Mouse (Mus musculus) G1E (cell line): Measurements from ENCODE around the gene Pop5. TPM values are rescaled to one million over a fixed set of nuclear protein-coding genes. Genes with fewer than 3 reads are reported as not detected.
A peak's percentile ranks its signal among the peaks of the same experiment; 100 is the strongest.

ENCODE experiments used
- ATAC-seq: 2 replicates; pipeline ENCODE4 v1.8.0; 2016; ENCODE audit warnings: mild to moderate bottlenecking; ENCODE audit not compliant: insufficient number of reproducible peaks, poor library complexity, low FRiP score, severe bottlenecking; ENCODE audit errors: extremely low read depth
- DNase-seq: peaks from one replicate; pipeline ENCODE4 v3.0.0; 2012; ENCODE audit warnings: low spot score
- H3K27me3 ChIP-seq: 2 replicates; pipeline ENCODE4 v1.6.1; 2012; ENCODE audit warnings: mild to moderate bottlenecking, low read length, inconsistent platforms; ENCODE audit not compliant: insufficient read depth
- H3K36me3 ChIP-seq: replicated peaks from 2 replicates; pipeline ENCODE3; 2012; ENCODE audit warnings: mild to moderate bottlenecking, inconsistent platforms
- H3K4me1 ChIP-seq: 2 replicates; pipeline ENCODE4 v1.6.1; 2012; ENCODE audit warnings: low read depth, low read length, inconsistent platforms, mixed read lengths; ENCODE audit not compliant: insufficient read depth
- H3K4me3 ChIP-seq: 2 replicates; pipeline ENCODE4 v1.5.1; 2012; ENCODE audit warnings: low read depth, mild to moderate bottlenecking, inconsistent platforms, low read length, moderate library complexity, mixed read lengths
- H3K9me3 ChIP-seq: replicated peaks from 2 replicates; pipeline ENCODE4 v1.6.1; 2012; ENCODE audit warnings: inconsistent platforms
- CTCF ChIP-seq: IDR thresholded peaks from 2 replicates; pipeline ENCODE4 v1.5.1; 2012; ENCODE audit warnings: low read depth, low read length, inconsistent platforms, mixed read lengths
- GATA1 ChIP-seq: IDR thresholded peaks from 2 replicates; pipeline ENCODE4 v1.6.1; 2012; ENCODE audit warnings: borderline replicate concordance, low read length, inconsistent platforms, mixed read lengths
- GATA2 ChIP-seq: IDR thresholded peaks from 2 replicates; pipeline ENCODE4 v1.6.1; 2012; ENCODE audit warnings: low read depth, low read length, inconsistent platforms, borderline replicate concordance
- POLR2AphosphoS5 ChIP-seq: IDR thresholded peaks from 2 replicates; pipeline ENCODE4 v1.6.1; 2012; ENCODE audit warnings: low read depth, low read length, inconsistent platforms; ENCODE audit not compliant: insufficient replicate concordance
- TAL1 ChIP-seq: conservative IDR thresholded peaks from 2 replicates; pipeline ENCODE4 v1.6.1; 2012; ENCODE audit warnings: low read depth, low read length, inconsistent platforms, mixed read lengths
- polyA plus RNA-seq: library from polyadenylated mRNA; stranded (reverse); fragments of >175 nt; gene quantifications from 2 replicates; pipeline ENCODE4 v1.2.3, GENCODE M21; 2012
- total RNA-seq, 2 experiments: library from RNA; stranded (forward) in 1 of 2; stranded (reverse) in 1 of 2; fragments of 200-1000 nt in 1 of 2; fragments of >200 nt in 1 of 2; fragmentation: Nextera tagmentation in 1 of 2; gene quantifications; 2 replicates each; pipeline ENCODE4 v1.2.3; 2014 to 2017

The Pop5 gene
- total and polyA plus RNA-seq, 3 experiments, result 18.6 to 61.2 (median 24.2) TPM

GRCm38 (mm10) chr5:115279226-115280049 is 43.8 kb downstream of the Pop5 start, which contains the start of gene Coq5:
Gene Coq5 (plus strand): TSS chr5:115279666.
- H3K4me3 ChIP-seq, result peak within 1 kb of the TSS; percentile 99
- ATAC-seq, result 0 out of 2 replicates have a peak, but pooled peaks have one; percentile 22
- H3K9me3 ChIP-seq, result peaks cover 3% of the 10 kb centered on the region; the same call in 1 of the 2 replicates
- peaks cover 30% of the 10 kb centered on the region for H3K36me3 ChIP-seq
- TF ChIP-seq CTCF, result no peak
- TF ChIP-seq GATA1, result no peak
- no peak for TF ChIP-seq TAL1
- TF ChIP-seq POLR2AphosphoS5, result no peak
- no peak for TF ChIP-seq GATA2
- H3K4me1 ChIP-seq, result peaks cover 51% of the 10 kb centered on the region
- H3K27me3 ChIP-seq, result no peaks in the 10 kb centered on the region
- peak; percentile 73 for DNase-seq

GRCm38 (mm10) chr5:115280050-115280687 is 44.5 kb downstream of the Pop5 start:
- TF ChIP-seq GATA2, result no peak
- no peak for TF ChIP-seq POLR2AphosphoS5
- no peak for TF ChIP-seq CTCF
- no peak for TF ChIP-seq TAL1
- no peak for TF ChIP-seq GATA1
- Histone ChIP-seq H3K36me3 (peaks cover 36% of the 10 kb centered on the region), H3K27me3 (no peaks in the 10 kb centered on the region), H3K4me1 (peaks cover 49% of the 10 kb centered on the region), H3K9me3 (peaks cover 3% of the 10 kb centered on the region; the same call in 1 of the 2 replicates), H3K4me3 (peak overlapping the region; percentile 99)
- ATAC-seq, result no peak
- peak; percentile 46 for DNase-seq

GRCm38 (mm10) chr5:115284735-115285134 is 49.1 kb downstream of the Pop5 start:
- no peak for TF ChIP-seq GATA1
- TF ChIP-seq TAL1, result no peak
- no peak for TF ChIP-seq POLR2AphosphoS5
- no peak for TF ChIP-seq CTCF
- no peak for TF ChIP-seq GATA2
- H3K4me1 ChIP-seq, result peaks cover 44% of the 10 kb centered on the region
- no peak for ATAC-seq
- DNase-seq, result no peak
- H3K9me3 ChIP-seq, result no peaks in the 10 kb centered on the region
- peaks cover 74% of the 10 kb centered on the region for H3K36me3 ChIP-seq
- no peaks in the 10 kb centered on the region for H3K27me3 ChIP-seq
- H3K4me3 ChIP-seq, result no peak overlapping the region

- no peaks in the 10 kb centered on the region for H3K27me3 ChIP-seq
- TF ChIP-seq CTCF (0 out of 2 replicates have a peak, but pooled peaks have one; percentile 6), TAL1 (no peak), GATA2 (no peak), POLR2AphosphoS5 (no peak), GATA1 (no peak)
- peaks cover 95% of the 10 kb centered on the region for H3K36me3 ChIP-seq
- DNase-seq (no peak), ATAC-seq (no peak)
- no peak overlapping the region for H3K4me3 ChIP-seq
- no peaks in the 10 kb centered on the region for H3K9me3 ChIP-seq
- peaks cover 53% of the 10 kb centered on the region for H3K4me1 ChIP-seq
Measured at GRCm38 (mm10) chr5:115294173-115294572, 58.5 kb downstream of the Pop5 start.

Other genes starting within 250 kb of the Pop5 start
- 53.9 and 69.2 TPM in 2 replicates for gene Sppl3, start 224.7 kb upstream of the Pop5 start, total RNA-seq (2014; fragmentation: Nextera tagmentation)
- 31.8 and 35.9 TPM in 2 replicates for gene Sppl3, start 224.7 kb upstream of the Pop5 start, total RNA-seq (2017)
- 29.5 and 33.9 TPM in 2 replicates for gene Sppl3, start 224.7 kb upstream of the Pop5 start, polyA plus RNA-seq
- gene Gm10401, start 137.5 kb upstream of the Pop5 start, total RNA-seq (2014; fragmentation: Nextera tagmentation), result not detected in 2 replicates
- gene Gm10401, start 137.5 kb upstream of the Pop5 start, total RNA-seq (2017), result 0.46 and 0.49 TPM in 2 replicates
- gene Gm10401, start 137.5 kb upstream of the Pop5 start, polyA plus RNA-seq, result not detected in 2 replicates
- gene Acads, start 116.5 kb upstream of the Pop5 start, total RNA-seq (2014; fragmentation: Nextera tagmentation), result 23.4 and 28.1 TPM in 2 replicates
- 23.0 and 26.3 TPM in 2 replicates for gene Acads, start 116.5 kb upstream of the Pop5 start, total RNA-seq (2017)
- 62.6 and 63.4 TPM in 2 replicates for gene Acads, start 116.5 kb upstream of the Pop5 start, polyA plus RNA-seq
- 12.2 and 12.5 TPM in 2 replicates for gene Unc119b, start 100.9 kb upstream of the Pop5 start, total RNA-seq (2014; fragmentation: Nextera tagmentation)
- 14.3 and 16.0 TPM in 2 replicates for gene Unc119b, start 100.9 kb upstream of the Pop5 start, total RNA-seq (2017)
- gene Unc119b, start 100.9 kb upstream of the Pop5 start, polyA plus RNA-seq, result 32.8 and 32.9 TPM in 2 replicates
- gene Mlec, start 77.7 kb upstream of the Pop5 start, total RNA-seq (2014; fragmentation: Nextera tagmentation), result 191 and 201 TPM in 2 replicates
- gene Mlec, start 77.7 kb upstream of the Pop5 start, total RNA-seq (2017), result 198 and 202 TPM in 2 replicates
- gene Mlec, start 77.7 kb upstream of the Pop5 start, polyA plus RNA-seq, result 105 and 119 TPM in 2 replicates
- not detected in 2 replicates for gene Cabp1, start 41.5 kb upstream of the Pop5 start, total RNA-seq (2014; fragmentation: Nextera tagmentation)
- gene Cabp1, start 41.5 kb upstream of the Pop5 start, total RNA-seq (2017), result 0.06 and 0.27 TPM in 2 replicates
- gene Cabp1, start 41.5 kb upstream of the Pop5 start, polyA plus RNA-seq, result not detected in 2 replicates
- 59.7 and 87.3 TPM in 2 replicates for gene Rnf10, start 37.1 kb downstream of the Pop5 start, total RNA-seq (2014; fragmentation: Nextera tagmentation)
- 56.9 and 57.3 TPM in 2 replicates for gene Rnf10, start 37.1 kb downstream of the Pop5 start, total RNA-seq (2017)
- gene Rnf10, start 37.1 kb downstream of the Pop5 start, polyA plus RNA-seq, result 201 and 202 TPM in 2 replicates
- gene Coq5, start 43.8 kb downstream of the Pop5 start, total RNA-seq (2014; fragmentation: Nextera tagmentation), result 41.1 and 42.9 TPM in 2 replicates
- gene Coq5, start 43.8 kb downstream of the Pop5 start, total RNA-seq (2017), result 51.6 and 56.9 TPM in 2 replicates
- 23.4 and 25.0 TPM in 2 replicates for gene Coq5, start 43.8 kb downstream of the Pop5 start, polyA plus RNA-seq
- gene Dynll1, start 65.2 kb downstream of the Pop5 start, total RNA-seq (2014; fragmentation: Nextera tagmentation), result 1,458 and 1,815 TPM in 2 replicates
- gene Dynll1, start 65.2 kb downstream of the Pop5 start, total RNA-seq (2017), result 554 and 587 TPM in 2 replicates
- 445 and 449 TPM in 2 replicates for gene Dynll1, start 65.2 kb downstream of the Pop5 start, polyA plus RNA-seq
- gene Srsf9, start 91.3 kb downstream of the Pop5 start, total RNA-seq (2014; fragmentation: Nextera tagmentation), result 38.1 and 47.6 TPM in 2 replicates
- 88.0 and 111 TPM in 2 replicates for gene Srsf9, start 91.3 kb downstream of the Pop5 start, total RNA-seq (2017)
- gene Srsf9, start 91.3 kb downstream of the Pop5 start, polyA plus RNA-seq, result 114 and 127 TPM in 2 replicates
- 90.0 and 96.0 TPM in 2 replicates for gene Gatc, start 105.3 kb downstream of the Pop5 start, total RNA-seq (2014; fragmentation: Nextera tagmentation)
- 5.6 and 8.6 TPM in 2 replicates for gene Gatc, start 105.3 kb downstream of the Pop5 start, total RNA-seq (2017)
- gene Gatc, start 105.3 kb downstream of the Pop5 start, polyA plus RNA-seq, result 11.7 and 13.9 TPM in 2 replicates
- 27.8 and 31.8 TPM in 2 replicates for gene Triap1, start 105.4 kb downstream of the Pop5 start, total RNA-seq (2014; fragmentation: Nextera tagmentation)
- gene Triap1, start 105.4 kb downstream of the Pop5 start, total RNA-seq (2017), result 45.5 and 47.0 TPM in 2 replicates
- gene Triap1, start 105.4 kb downstream of the Pop5 start, polyA plus RNA-seq, result 5.3 and 14.1 TPM in 2 replicates
- gene Cox6a1, start 113.1 kb downstream of the Pop5 start, total RNA-seq (2014; fragmentation: Nextera tagmentation), result 312 and 362 TPM in 2 replicates
- gene Cox6a1, start 113.1 kb downstream of the Pop5 start, total RNA-seq (2017), result 143 and 153 TPM in 2 replicates
- gene Cox6a1, start 113.1 kb downstream of the Pop5 start, polyA plus RNA-seq, result 1,989 and 2,415 TPM in 2 replicates
- gene Msi1, start 193.8 kb downstream of the Pop5 start, total RNA-seq (2014; fragmentation: Nextera tagmentation), result 6.7 and 8.7 TPM in 2 replicates
- 0.23 and 0.55 TPM in 2 replicates for gene Msi1, start 193.8 kb downstream of the Pop5 start, total RNA-seq (2017)
- 3.4 and 3.7 TPM in 2 replicates for gene Msi1, start 193.8 kb downstream of the Pop5 start, polyA plus RNA-seq
- gene Pla2g1b, start 230.4 kb downstream of the Pop5 start, total RNA-seq (2014; fragmentation: Nextera tagmentation), result not detected in 2 replicates
- gene Pla2g1b, start 230.4 kb downstream of the Pop5 start, total RNA-seq (2017), result not detected in 2 replicates
- gene Pla2g1b, start 230.4 kb downstream of the Pop5 start, polyA plus RNA-seq, result 0.18 TPM in 1 of 2 replicates, not detected in the other
- 27.5 and 29.7 TPM in 2 replicates for gene Sirt4, start 248.9 kb downstream of the Pop5 start, total RNA-seq (2014; fragmentation: Nextera tagmentation)
- gene Sirt4, start 248.9 kb downstream of the Pop5 start, total RNA-seq (2017), result 9.3 and 14.8 TPM in 2 replicates
- 8.0 and 13.3 TPM in 2 replicates for gene Sirt4, start 248.9 kb downstream of the Pop5 start, polyA plus RNA-seq